Mouse (Mus musculus) ES-CJ7 (cell line): ENCODE measurements around the gene Cd46.

ENCODE experiments used
- DNase-seq: peaks from one replicate; pipeline ENCODE4 v3.0.0; 2011; ENCODE audit warnings: low read depth, low spot score

Gene Cd46

DNA sequence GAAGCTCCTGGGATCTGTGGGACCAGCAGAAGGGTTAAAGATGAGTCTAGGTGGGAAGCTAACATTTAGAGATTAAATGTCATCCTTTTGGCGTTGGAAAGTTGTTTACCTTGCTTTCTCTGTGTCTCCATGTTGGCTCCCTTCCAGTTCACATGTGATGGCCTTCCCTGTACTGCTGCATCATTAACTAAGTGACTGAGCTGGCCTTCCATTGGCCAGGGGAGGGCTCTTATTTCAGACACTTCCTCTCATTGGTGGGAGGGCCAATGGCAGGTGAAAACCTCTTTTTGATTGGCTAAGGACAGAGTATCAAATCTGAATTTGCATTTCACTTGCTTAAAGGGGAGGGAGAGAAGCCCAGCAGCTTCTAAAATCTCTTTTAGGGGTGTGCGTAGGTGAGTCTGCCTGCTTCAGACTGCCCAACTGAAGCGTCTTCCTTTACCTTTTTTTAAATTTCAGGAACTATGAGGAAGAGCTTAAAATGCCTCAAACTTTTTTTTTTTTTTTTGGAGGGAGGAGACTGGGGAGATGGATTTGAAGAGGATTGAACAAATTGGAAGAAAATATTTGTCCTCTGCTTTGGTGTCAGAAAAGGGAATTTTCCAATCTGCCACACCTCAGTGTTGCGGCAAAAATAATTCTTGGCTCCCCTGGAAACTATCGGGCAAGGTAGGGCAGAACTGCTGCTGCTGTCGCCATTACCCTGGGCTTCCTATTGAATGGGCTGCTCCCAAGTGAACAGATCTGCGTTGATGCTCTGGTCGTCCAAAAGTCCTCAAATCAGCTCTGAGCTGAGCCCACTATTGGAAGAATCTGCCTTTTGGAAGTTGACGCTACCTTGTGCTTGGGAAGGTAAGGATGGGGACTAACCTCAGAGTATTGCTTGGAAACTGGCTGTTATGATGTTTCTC, 73.7 kb downstream of the Cd46 start:
- DNase-seq: peak; percentile 21

DNA sequence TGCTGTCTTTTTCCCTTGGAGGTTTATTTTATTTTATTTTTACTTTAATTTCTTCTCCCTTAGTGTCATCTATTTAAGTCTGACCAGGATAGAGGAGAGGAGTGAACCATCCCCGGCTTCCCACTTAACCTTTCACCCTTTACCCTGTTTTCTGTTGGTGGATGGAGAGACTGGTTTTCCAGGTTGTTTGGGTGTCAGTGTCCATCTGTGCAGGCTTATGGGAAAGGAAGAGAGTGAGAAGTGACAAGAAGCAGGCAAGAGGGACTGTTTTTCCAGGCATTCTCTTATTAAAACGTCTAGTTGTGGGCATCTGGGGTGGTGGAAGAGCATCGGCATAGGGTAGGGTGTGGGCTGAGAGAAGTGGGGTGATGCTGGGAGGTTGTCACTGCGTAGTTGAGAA, 74.4 kb downstream of the Cd46 start:
- no peak for DNase-seq

DNA sequence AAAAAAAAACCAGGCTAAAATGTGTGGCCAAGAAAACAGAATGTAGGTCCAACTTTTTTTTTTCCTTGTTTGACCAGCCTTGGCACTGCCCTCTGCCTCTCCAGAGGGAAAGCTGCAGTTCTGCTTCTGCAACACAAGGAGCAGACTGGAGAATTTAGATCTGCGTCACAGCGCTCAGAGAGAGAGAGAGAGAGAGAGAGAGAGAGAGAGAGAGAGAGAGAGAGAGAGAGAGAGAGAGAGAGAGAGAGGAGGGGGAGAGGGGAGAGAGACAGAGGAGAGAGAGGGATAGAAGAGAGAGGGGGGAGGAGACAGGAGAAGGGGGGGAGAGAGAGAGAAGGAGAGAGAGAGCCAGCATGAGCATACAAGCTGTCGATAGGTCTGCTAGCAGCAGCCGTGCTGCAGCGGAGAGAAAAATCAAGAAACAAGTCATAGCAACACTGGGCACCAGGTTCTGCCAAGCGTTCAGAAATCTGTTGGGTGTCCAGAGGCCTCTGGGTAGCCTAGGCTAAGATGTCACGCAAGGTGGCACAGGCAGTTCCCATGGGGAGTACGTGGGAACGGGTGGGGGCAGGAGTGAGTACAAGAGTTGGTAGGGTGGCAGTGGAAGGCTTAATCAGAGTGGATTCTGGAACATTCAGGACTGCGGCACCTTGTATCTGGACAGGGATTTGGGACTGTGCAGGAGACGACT, 75.1 kb downstream of the Cd46 start:
- DNase-seq: peak; percentile 31

- no peak for DNase-seq
Measured at GRCm38 (mm10) chr1:195015281-195015680, 76.8 kb downstream of the Cd46 start.

GRCm38 (mm10) chr1:195014201-195014885, 77.7 kb downstream of the Cd46 start:
- no peak for DNase-seq

GRCm38 (mm10) chr1:195012531-195012930, 79.5 kb downstream of the Cd46 start:
- DNase-seq: no peak

GRCm38 (mm10) chr1:195006267-195006666, 85.8 kb downstream of the Cd46 start:
- DNase-seq: no peak

DNA sequence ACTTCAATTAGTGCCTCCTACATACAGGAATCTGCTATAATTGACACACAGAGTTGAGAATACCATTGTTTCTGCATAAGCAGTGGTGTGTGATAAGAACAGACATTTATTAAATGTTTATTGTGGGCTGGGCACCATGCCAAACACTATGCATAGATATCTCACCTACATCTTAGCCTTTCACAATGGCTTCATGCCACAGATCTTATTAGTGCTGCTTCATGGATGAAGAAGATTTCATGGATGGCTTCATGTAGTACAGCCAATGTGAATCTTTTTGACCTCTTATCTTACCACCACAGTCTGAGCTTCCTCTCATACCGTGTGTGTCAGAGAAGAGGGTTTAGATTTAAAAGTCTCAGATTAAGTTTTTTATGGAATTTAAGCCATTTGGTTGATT, 87.9 kb downstream of the Cd46 start:
- DNase-seq: no peak

GRCm38 (mm10) chr1:195003328-195003727, 88.7 kb downstream of the Cd46 start:
- DNase-seq: no peak

GRCm38 (mm10) chr1:194998396-194998795, 93.7 kb downstream of the Cd46 start:
- no peak for DNase-seq

DNA sequence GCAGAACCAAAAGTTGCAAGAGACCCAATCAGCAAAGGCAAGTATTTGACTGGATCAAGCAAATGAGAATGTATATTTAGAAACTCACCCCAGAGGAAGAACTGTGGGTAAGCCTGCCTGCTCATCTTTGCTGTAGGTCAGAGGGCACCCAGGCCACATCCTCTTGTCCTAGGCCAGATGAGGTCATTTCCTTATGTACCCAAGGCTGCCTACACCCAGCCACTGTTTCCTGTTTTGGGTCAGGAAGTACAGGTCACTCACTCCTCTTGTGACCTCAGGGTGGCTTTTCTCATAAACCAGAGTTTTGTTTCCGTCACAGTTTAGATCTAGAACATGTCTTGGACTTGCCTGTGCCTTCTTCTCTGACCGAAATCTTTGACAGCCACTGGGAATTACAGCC, 96.9 kb downstream of the Cd46 start:
- no peak for DNase-seq

GRCm38 (mm10) chr1:194994262-194994661, 97.8 kb downstream of the Cd46 start:
- DNase-seq: no peak

DNA sequence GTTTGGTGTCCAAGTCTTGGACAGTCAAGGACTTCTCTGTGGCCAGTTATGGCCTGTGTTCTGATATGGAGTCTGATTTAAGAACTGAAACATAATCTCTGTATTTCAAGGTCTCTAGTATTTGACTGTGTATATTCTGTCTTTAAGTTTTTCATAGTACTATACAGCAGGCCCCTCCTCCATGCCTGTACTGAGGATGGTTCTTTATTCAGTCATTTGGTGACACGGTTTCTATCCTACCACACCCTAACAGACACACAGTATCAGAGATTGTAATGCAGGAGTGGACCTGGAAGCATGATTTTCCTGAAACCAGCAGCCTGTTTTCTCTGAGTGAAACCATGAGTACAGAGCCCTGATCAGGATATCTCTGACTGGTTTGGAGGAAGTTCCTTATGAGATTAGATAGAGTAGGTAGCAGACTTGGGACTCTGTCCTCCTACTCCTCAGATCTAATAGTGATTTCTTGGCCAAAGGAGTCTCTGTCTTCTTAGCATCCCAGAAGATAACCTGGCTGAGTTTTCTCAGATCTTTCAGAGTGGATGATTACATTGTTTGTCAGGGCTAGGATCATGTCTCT, 98.5 kb downstream of the Cd46 start:
- no peak for DNase-seq

GRCm38 (mm10) chr1:194992589-194993317, 99.3 kb downstream of the Cd46 start:
- DNase-seq: no peak

- DNase-seq: no peak
Measured at GRCm38 (mm10) chr1:194991654-194992053, 100.4 kb downstream of the Cd46 start.

GRCm38 (mm10) chr1:194990976-194991375, 101.1 kb downstream of the Cd46 start:
- DNase-seq: no peak

DNA sequence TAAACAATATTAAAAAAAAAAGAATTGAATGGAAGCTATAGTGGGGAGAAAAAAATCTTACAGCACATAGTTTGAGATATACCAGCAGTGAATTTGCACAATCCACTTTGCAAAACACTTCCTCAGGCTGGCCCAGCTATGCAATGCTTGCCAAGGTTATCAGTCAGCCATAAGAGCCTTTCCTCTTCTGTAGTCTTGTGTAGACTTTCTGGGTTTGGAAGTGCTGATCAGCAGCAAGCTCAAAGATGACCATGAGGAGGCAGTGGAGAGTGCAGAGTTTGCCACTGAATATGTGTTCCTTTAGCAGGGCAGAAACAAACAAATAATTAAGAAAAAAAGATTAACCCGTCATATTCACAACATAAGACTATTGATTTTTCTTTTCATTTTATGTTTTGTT, 103.0 kb downstream of the Cd46 start:
- no peak for DNase-seq
